Mouse (Mus musculus) MEL (cell line): ENCODE measurements at regions not wholly inside any gene's neighbourhood (a gene's known extent, or its start where the extent isn't known, plus 50 kb on each side); places are given as distances from the start of the nearest gene placed in this dataset.

ENCODE experiments used
- DNase-seq: peaks from one replicate; pipeline ENCODE4 v3.0.0; 2011; ENCODE audit warnings: low read depth, low spot score
- H3K27ac ChIP-seq: 2 replicates; pipeline ENCODE4 v1.5.1; 2012; ENCODE audit warnings: low read depth, mild to moderate bottlenecking, control low read depth, low read length, moderate library complexity; ENCODE audit not compliant: control insufficient read depth
- H3K27me3 ChIP-seq, 2 experiments: fragments of 150-350 bp in 1 of 2; sonication (generic) in 1 of 2; 2 replicates each; pipeline ENCODE4 v1.6.1; 2012; ENCODE audit warnings: low read length in 2 of 2, mild to moderate bottlenecking in 2 of 2, improper control_type of control experiment in 1 of 2, moderate library complexity in 1 of 2; ENCODE audit not compliant: insufficient read depth in 2 of 2, control insufficient read depth in 1 of 2
- H3K36me3 ChIP-seq, 2 experiments: 2 replicates each; pipeline ENCODE4 v1.6.1; 2012 to 2014; ENCODE audit warnings: low read length in 2 of 2, improper control_type of control experiment in 1 of 2, inconsistent platforms in 1 of 2, mild to moderate bottlenecking in 1 of 2; ENCODE audit not compliant: insufficient read depth in 2 of 2, control insufficient read depth in 1 of 2
- H3K4me1 ChIP-seq, 2 experiments: fragments of 150-350 bp in 1 of 2; sonication (generic) in 1 of 2; 2 replicates each; pipeline ENCODE4 v1.6.1; 2012; ENCODE audit warnings: low read length in 2 of 2, improper control_type of control experiment in 1 of 2, mild to moderate bottlenecking in 1 of 2; ENCODE audit not compliant: insufficient read depth in 2 of 2, control insufficient read depth in 1 of 2
- H3K4me3 ChIP-seq, 2 experiments: fragments of 150-350 bp in 1 of 2; sonication (generic) in 1 of 2; 2 replicates each; pipeline ENCODE4 v1.5.1; 2012; ENCODE audit warnings: low read depth in 2 of 2, low read length in 2 of 2, mild to moderate bottlenecking in 2 of 2, moderate library complexity in 2 of 2, control low read depth in 1 of 2, improper control_type of control experiment in 1 of 2; ENCODE audit not compliant: control insufficient read depth in 1 of 2, insufficient read depth in 1 of 2
- H3K79me2 ChIP-seq: 2 replicates; pipeline ENCODE4 v1.6.1; 2012; ENCODE audit warnings: mild to moderate bottlenecking, low read length, moderate library complexity; ENCODE audit not compliant: control insufficient read depth, poor library complexity, insufficient read depth
- H3K9ac ChIP-seq: 2 replicates; pipeline ENCODE4 v1.6.1; 2012; ENCODE audit warnings: low read depth, mild to moderate bottlenecking, control low read depth, low read length, moderate library complexity; ENCODE audit not compliant: control insufficient read depth, poor library complexity, severe bottlenecking
- H3K9me3 ChIP-seq: fragments of 150-350 bp; sonication (generic); replicated peaks from 2 replicates; pipeline ENCODE4 v1.6.1; 2012; ENCODE audit warnings: mild to moderate bottlenecking, low read length, improper control_type of control experiment, moderate library complexity; ENCODE audit not compliant: insufficient read depth
- CTCF ChIP-seq, 3 experiments: IDR thresholded peaks in 2 of 3; conservative IDR thresholded peaks in 1 of 3; 2 replicates each; pipeline ENCODE4 v1.5.1; 2011 to 2012; ENCODE audit warnings: low read length in 3 of 3, low read depth in 2 of 3, mild to moderate bottlenecking in 2 of 3, improper control_type of control experiment in 1 of 3, inconsistent platforms in 1 of 3, mixed read lengths in 1 of 3, moderate library complexity in 1 of 3; ENCODE audit not compliant: control insufficient read depth in 1 of 3, insufficient read depth in 1 of 3, poor library complexity in 1 of 3, severe bottlenecking in 1 of 3
- EP300 ChIP-seq, 2 experiments: IDR thresholded peaks; 2 replicates each; pipeline ENCODE4 v1.6.1; 2011; ENCODE audit warnings: improper control_type of control experiment in 2 of 2, low read length in 2 of 2, low read depth in 1 of 2, mild to moderate bottlenecking in 1 of 2
- ETS1 ChIP-seq: IDR thresholded peaks from 2 replicates; pipeline ENCODE4 v1.6.1; 2012; ENCODE audit warnings: low read depth, mild to moderate bottlenecking, inconsistent platforms, low read length, improper control_type of control experiment, moderate library complexity
- GATA1 ChIP-seq: IDR thresholded peaks from 2 replicates; pipeline ENCODE4 v1.6.1; 2011; ENCODE audit warnings: low read depth, low read length, improper control_type of control experiment
- MAX ChIP-seq: IDR thresholded peaks from 2 replicates; pipeline ENCODE4 v1.6.1; 2011; ENCODE audit warnings: low read length, improper control_type of control experiment
- MEF2A ChIP-seq: IDR thresholded peaks from 2 replicates; pipeline ENCODE4 v1.6.1; 2014; ENCODE audit warnings: low read depth, mild to moderate bottlenecking, inconsistent platforms, low read length, improper control_type of control experiment; ENCODE audit not compliant: poor library complexity, insufficient replicate concordance, severe bottlenecking; ENCODE audit errors: extremely low read depth
- RCOR1 ChIP-seq: IDR thresholded peaks from 2 replicates; pipeline ENCODE4 v1.6.1; 2012; ENCODE audit warnings: low read depth, mild to moderate bottlenecking, inconsistent platforms, low read length, improper control_type of control experiment
- SIN3A ChIP-seq: IDR thresholded peaks from 2 replicates; pipeline ENCODE4 v1.6.1; 2012; ENCODE audit warnings: low read length, improper control_type of control experiment, inconsistent platforms
- TAL1 ChIP-seq: IDR thresholded peaks from 2 replicates; pipeline ENCODE4 v1.6.1; 2012; ENCODE audit warnings: mild to moderate bottlenecking, inconsistent platforms, low read length, moderate library complexity, mixed read lengths
- TCF12 ChIP-seq: IDR thresholded peaks from 2 replicates; pipeline ENCODE4 v1.6.1; 2014; ENCODE audit warnings: low read depth, mild to moderate bottlenecking, inconsistent platforms, low read length, improper control_type of control experiment, moderate library complexity
- ZC3H11A ChIP-seq: IDR thresholded peaks from 2 replicates; pipeline ENCODE4 v1.6.1; 2012; ENCODE audit warnings: low read depth, mild to moderate bottlenecking, inconsistent platforms, low read length, improper control_type of control experiment

DNA sequence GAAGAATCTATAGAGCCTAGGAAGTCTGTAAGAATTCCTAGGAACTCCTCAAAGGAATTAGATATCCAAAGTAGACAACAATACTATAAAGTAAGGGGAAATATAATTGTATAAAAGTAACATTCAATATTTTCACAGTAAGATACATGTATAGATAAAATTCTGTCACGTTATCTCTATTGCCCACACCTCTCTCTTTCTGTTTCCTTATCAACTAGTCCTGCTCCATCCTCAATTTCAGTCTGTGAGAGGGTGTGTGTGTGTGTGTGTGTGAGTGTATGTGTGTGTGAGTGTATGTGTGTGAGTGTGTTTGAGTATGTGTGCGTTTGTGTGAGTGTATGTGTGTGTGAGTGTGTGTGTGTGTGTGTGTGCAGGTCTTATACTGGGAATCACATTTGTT lies 1353.7 kb downstream of the Cdh18 start:
- Histone ChIP-seq H3K27ac (no peak overlapping the region), H3K9ac (no peak overlapping the region), H3K36me3 (0 out of 4 replicates have a peak, but pooled peaks cover 0 to 3% of the 10 kb centered on the region in 2 experiments), H3K9me3 (no peaks in the 10 kb centered on the region), H3K4me3 (no peak overlapping the region), H3K4me1 (peaks cover 0 to 4% of the 10 kb centered on the region in 2 experiments; a peak in 3 of 4 replicates), H3K27me3 (no peaks in the 10 kb centered on the region), H3K79me2 (no peaks in the 10 kb centered on the region)
- no peak for DNase-seq
- no peak for TF ChIP-seq TAL1
- TF ChIP-seq ZC3H11A = no peak
- TF ChIP-seq MEF2A = no peak
- peak; percentile 30; the same call in 1 of the 2 replicates for TF ChIP-seq ETS1
- no peak for TF ChIP-seq CTCF (IDR thresholded peaks at IDR 0.05 in 2 of 3, conservative IDR thresholded peaks at IDR 0.05 in 1 of 3; ENCODE audit: control insufficient read depth in 1 of 3, insufficient read depth in 1 of 3, low read depth in 2 of 3, low read length in 3 of 3, poor library complexity in 1 of 3, severe bottlenecking in 1 of 3)
- peak in 1 of 2 experiments; percentile 59; a peak in 2 of 4 replicates for TF ChIP-seq EP300 (IDR thresholded peaks at IDR 0.05; ENCODE audit: low read depth in 1 of 2, low read length in 2 of 2)
- TF ChIP-seq RCOR1 = no peak
- TF ChIP-seq TCF12 = peak; percentile 85
- 0 out of 2 replicates have a peak, but pooled peaks have one; percentile 27 for TF ChIP-seq GATA1
- TF ChIP-seq SIN3A = no peak
- TF ChIP-seq MAX = no peak
